Mouse (Mus musculus): ENCODE measurements around the gene Gm19668.
"Not testable (repeated sequence)": the region's sequence is repeated elsewhere in the genome, so short reads cannot be mapped to it uniquely, and the experiment has no call there.

The Gm19668 gene

DNA sequence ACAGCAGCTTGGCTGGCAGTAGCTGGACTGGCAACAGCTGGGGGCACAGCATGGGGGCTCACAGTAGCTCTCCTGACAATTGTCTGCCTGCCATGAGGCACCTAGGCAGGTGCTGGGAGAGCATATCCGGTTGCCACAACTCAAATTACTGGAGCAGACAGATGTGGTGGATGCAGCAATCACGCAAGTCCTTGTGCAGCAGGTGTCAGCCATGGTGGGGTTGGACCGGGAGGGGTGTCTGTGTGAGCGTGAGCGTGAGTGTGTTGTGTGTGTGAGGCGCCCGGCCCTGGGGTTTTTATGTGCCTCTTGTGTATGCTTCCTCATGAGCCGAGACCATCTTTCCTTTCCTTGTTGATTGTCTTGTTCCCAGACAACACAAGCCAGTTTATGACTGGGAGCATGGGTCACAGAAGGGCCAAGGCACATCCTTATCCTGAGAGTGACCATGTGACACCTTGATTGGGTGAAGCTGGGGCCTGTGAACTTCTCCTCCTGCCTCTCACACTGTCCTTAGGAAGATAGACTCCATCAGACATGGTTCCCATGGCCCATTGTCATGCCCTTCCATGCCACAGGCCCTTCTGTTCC lies at the start of gene Gm19668:
TSS of gene Gm19668 (minus strand) at position 213 of the 588 bp plus-strand sequence.
- DNase-seq: no peak

DNA sequence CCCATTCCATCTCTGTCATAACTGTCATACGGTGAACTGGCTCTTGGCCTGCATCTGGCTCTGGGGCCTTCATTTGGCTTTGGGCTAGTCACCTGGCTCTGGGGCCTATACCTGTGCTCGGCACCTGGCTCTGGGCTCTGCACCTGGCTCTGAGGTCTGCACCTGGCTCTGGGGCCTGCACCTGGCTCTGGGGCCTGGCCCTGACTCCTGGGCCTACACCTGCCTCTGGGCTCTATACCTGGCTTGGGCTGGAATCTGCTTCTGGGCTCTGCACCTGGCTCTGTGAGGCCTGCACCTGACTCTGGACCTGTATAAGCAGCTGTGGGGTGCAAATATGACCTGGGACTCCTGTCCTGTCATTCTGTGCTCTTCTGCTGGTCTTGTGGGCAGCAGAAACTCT lies 48.6 kb upstream of the Gm19668 start:
- DNase-seq: no peak

DNA sequence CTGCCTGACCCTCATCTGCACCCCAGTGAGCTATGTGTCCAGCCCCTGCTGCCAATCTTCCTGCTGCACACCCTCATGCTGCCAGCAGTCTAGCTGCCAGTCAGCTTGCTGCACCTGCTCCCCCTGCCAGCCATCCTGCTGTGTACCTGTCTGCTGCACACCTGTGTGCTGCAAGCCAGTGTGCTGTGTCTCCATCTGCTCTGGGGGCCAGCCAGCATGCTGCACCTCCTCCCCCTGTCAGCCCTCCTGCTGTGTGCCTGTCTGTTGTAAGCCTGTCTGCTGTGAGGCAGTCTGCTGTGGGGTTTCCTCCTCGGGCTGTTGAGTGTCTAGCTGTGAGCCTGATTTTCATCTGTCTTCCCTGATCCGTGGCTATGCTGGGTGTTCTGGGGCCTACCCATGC lies 48.0 kb upstream of the Gm19668 start:
- no peak for DNase-seq

DNA sequence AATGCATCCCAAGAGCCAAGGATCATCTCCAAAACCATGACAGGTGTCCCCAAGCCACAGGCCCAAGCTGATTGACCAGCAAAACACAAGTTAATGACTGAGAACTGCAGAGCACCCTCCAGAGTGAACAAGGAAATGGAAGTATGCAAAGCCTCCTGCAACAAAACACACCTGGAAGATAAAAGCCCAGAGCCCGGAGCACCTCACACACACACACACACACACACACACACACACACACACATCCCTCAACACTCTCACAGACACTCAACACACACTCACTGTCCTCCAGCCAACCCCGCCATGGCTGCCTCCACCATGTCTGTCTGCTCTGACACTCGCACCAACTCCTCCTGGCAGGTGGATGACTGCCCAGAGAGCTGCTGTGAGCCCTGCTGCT lies 47.6 kb upstream of the Gm19668 start, which contains the start of gene Gm36176:
TSS of gene Gm36176 (plus strand) at position 301 of the 400 bp plus-strand sequence.
- DNase-seq: no peak

DNA sequence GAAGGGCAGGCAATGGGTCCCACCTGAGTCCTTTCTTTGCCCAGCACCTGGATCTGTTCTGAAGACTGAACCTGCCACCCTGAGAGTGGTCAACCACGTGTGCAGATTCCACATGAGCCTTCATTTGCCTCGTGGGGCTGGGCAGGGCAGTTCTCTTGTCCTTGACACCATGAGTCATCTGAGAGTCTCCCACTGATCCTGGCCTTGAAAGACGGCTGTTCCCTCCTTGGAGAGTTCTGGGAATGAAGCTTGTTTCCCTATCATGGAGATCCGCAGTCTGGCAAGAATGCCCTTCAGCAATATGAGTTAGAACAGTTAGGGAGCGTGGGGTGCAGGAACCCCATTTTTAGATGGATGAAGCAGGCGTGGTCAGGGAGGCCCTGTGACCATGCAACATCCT lies 40.1 kb upstream of the Gm19668 start:
- no peak for DNase-seq

DNA sequence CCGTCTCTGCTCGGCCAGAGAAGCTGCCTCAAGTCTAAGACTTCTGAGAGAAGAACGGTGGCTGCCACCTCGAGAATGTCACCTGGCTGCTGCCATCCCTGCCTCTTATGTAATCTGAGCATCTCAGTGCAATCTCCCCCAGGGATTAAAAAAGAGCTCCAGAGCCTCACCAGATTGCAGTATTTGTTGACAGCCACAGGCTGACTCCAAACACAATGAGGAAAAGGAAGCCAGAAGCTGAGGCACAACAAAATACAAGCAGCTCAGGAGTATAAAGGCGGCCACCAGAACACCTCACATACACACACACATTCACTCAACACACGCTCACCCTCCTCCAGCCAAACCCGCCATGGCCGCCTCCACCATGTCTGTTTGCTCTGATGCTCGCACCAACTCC lies 36.7 kb upstream of the Gm19668 start, which contains the start of gene Krtap10-10:
TSS of gene Krtap10-10 (plus strand) at position 301 of the 400 bp plus-strand sequence.
- DNase-seq: no peak

DNA sequence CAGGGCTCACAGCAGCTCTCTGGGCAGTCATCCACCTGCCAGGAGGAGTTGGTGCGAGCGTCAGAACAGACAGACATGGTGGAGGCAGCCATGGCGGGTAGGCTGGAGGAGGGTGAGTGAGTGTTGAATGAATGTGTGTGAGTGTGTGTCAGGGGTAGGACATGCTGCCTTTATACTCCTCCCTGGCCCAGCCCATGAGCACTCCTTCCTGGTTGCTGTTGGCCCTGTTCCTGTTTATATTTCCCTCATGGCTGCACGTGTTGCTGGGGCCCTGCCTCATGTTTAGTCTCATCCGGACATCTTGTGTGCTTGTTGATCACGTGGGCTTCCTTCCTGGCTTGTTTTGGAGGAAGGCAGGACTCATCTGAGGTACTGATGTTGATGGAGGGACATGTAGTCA lies 28.0 kb upstream of the Gm19668 start, which contains the start of gene Krtap10-4:
TSS of gene Krtap10-4 (minus strand) at position 145 of the 400 bp plus-strand sequence.
- DNase-seq: no peak

DNA sequence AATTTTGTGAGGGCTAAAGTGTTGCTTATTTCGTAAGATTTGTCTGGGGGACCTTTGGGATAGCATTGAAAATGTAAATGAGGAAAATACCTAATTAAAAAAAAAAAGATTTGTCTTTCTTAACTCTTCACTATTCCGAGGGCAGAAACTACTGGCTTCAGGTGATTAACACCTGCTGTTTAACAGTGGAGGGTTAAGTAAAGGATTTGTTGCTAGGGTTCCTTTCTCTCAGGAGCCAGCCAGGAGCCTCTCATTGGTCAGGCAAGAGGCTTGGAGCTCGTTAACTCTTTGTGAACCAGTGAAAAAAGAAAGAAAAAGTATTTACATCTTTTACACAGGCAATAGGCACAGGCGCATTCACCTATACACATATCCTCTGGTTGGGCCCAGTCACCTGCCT lies 20.3 kb upstream of the Gm19668 start:
- no peak for DNase-seq

DNA sequence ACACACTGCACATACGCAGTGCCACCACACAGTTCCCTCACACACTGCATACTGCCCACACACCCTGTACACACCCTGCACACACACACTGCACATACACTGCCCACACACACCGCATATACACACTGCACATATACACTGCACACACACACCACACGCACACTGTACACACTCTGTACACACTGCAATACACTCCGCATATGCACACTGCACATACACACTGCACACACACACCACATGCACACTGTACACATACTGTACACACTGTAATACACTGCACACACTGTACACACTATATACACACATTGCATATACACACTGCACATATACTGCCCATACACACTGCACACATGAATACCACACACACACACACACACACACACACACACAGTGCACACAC lies 19.6 kb upstream of the Gm19668 start:
- DNase-seq: no peak

DNA sequence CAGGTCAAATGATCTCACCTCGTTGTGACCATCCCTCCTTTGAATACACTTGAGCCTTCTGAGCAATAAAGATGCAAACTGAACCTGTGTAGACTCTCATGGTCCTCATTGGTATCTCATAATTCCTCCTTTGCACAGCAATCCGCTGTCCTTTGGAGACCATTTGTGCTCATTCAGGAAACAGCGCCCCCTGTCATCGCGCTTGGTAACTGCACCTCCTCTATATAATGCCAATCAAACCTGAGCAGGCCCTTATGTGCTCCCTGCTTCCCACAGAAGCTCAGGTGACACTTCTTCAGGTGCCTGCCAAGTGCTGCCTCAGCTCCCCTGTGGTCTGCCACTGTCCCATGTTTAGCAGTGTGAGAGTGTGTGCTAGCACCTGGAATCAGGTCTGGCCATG lies 16.6 kb upstream of the Gm19668 start:
- peak; percentile 24 for DNase-seq

DNA sequence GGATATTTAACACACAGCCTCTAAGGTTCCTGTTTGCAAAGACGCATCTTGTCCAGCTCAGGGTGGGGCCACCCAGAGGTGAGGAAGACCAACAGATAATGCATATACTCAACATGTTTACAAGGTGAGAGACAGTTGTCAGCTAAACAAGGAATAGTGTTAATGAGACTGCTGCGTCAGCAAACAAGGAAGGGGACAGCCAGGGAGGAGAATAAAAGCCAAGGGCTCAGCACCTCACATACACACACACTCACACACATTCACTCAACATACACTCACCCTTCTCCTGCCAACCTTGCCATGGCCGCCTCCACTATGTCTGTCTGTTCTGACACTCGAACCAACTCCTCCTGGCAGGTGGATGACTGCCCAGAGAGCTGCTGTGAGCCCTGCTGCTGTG lies 15.4 kb upstream of the Gm19668 start, which contains the start of gene Gm2696:
TSS of gene Gm2696 (plus strand) at position 301 of the 400 bp plus-strand sequence.
- no peak for DNase-seq

DNA sequence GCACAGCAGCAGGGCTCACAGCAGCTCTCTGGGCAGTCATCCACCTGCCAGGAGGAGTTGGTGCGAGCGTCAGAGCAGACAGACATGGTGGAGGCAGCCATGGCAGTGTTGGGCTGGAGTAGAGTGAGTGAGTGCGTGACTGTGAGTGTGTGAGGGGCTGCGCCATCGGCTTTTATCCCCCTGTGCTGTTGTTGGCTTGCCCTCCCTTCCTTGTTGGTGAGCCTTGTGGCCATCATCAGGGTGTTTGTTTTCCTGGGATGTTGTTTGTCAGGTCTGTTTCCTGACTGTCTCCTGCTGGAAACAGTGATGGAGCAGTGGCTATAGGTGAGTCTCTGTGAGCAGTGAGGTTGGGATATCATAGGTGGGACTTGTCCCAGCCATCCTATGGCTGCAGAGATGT lies 12.8 kb upstream of the Gm19668 start, which contains the start of gene Gm9507:
TSS of gene Gm9507 (minus strand) at position 101 of the 400 bp plus-strand sequence.
- DNase-seq: no peak

DNA sequence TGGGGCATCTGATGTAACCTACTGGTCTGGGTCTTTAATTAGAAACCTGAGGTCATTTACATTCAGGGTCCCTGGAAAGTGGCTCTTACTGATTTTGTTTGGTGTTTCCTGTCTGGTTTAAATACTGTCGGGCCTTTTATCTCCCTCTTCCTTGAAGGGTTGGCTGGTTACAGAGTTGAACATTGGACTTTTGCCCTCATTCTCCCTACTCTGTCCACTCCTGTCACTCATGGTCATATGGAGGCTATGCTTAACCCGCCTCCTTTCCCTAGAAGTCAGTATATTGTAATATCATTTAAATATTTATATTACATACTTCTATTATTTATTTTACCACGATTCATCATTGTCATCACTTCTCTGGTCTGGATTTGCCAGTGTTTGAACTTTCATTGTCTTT lies 5.2 kb upstream of the Gm19668 start:
- no peak for DNase-seq

DNA sequence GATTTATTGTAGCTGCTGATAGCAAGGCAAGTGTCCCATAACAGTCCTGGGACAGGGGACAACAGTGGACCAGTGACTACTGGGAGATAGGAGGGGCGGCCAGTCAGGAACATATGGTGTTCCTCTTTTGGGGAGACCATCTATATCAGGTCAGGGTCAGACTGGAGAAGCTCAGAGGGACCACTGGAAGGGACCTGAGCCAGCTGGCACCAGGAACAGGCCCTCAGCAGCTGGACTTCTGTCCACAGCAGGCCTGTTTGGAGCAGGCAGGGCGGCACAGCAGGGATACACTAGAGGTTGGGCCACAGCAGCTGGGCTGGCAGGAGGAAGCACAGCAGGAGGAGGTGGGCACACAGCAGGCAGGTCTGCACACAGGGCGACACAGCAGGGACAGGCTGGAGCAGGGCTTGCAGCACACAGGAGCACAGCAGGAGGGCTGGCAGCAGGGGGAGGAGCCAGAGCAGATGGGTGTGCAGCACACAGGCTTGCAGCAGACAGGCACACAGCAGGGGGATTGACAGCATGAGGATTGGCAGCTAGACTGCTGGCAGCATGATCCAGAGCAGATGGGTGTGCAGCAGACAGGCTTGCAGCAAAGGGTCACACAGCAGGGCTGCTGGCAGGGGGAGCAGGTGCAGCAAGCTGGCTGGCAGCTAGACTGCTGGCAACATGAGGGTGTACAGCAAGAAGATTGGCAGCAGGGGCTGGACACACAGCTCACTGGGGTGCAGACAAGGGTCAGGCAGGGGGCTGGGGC lies 591 bp downstream of the Gm19668 start:
- DNase-seq: peak; percentile 27

DNA sequence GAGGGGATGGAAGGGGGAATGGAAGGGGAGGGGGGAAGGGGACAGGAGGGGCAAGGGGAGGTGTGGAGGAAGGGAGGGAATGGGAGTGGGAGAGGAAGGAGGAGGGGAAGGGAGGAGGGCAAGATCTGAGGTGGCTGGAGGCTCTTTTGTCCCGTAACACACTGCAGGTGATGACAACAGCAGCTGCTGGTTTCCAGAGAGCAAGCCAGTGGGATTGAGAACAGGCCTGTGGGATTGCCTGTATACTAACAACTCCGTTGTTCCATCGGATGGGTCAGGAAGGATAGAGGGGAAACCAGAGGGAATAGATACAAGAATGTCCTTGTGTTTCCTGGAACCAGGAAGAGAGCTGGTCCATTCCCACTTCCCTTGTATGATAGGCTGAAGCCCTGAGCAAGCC lies 1.3 kb downstream of the Gm19668 start:
- DNase-seq: no peak

DNA sequence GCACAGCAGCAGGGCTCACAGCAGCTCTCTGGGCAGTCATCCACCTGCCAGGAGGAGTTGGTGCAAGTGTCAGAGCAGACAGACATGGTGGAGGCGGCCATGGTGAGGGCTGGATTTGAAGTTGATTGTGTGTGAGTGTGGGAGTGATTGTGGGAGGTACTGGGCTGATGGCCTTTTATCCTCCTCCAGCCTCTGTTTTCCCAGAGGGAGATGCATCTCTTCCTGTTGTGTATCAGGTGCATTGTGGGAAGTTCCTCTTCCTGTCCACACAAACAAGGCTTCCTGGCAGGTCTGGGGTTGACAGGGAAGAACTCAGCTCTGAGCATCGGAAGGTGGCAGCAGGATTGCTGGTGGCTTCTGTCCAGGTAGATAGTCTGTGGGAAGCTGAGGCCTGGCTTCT lies 4.0 kb downstream of the Gm19668 start, which contains the start of gene Gm9639:
TSS of gene Gm9639 (minus strand) at position 101 of the 400 bp plus-strand sequence.
- DNase-seq: no peak

DNA sequence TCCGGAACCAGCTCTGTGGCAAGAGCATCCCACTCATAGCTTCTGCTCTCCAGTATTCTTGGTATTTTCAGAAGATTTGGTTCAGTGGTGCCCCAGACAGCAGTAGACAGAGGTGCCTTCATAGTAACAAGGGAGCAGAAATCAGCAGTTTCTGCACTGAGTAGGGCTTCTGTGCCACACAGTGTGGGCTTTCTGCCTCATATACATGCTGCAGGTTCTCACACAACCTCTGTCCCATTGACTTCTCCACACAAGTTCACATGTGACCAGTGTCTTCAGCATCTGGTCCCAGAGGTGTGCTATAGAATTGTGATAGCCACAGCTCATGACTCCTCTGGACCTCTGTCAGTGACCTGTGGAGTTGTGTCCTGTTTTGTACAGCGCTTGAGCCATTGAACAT lies 10.3 kb downstream of the Gm19668 start:
- no peak for DNase-seq

DNA sequence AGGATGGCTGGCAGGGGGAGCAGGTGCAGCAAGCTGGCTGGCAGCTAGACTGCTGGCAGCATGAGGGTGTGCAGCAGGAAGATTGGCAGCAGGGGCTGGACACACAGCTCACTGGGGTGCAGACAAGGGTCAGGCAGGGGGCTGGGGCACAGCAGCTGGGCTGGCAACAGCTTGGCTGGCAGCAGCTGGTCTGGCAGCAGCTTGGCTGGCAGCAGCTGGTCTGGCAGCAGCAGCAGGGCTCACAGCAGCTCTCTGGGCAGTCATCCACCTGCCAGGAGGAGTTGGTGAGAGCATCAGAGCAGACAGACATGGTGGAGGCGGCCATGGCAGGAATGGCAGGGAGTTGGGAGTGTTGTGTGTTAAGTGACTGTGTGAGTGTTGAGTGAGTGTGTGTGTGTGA lies 11.1 kb downstream of the Gm19668 start, which contains the start of gene Gm7137:
TSS of gene Gm7137 (minus strand) at position 325 of the 400 bp plus-strand sequence.
- DNase-seq: not testable (repeated sequence)

DNA sequence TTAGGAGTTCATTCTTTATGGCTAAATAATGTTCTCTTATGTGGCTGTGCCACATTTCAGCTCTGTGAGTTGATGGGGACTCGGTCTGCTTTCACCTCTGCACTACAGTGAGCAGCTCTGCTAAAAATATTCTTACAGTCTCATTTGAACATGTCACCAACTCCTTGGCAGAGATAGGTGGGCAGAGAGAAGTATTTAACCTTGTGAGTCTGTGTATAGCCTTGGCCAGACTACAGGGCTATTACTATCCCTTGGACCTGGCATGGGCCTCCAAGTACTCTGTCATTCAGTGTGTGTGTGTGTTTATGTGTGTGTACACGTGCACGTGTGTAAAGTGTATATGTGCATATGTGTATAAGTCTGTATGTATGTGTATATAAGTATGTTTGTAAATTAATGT lies 15.5 kb downstream of the Gm19668 start:
- not testable (repeated sequence) for DNase-seq

DNA sequence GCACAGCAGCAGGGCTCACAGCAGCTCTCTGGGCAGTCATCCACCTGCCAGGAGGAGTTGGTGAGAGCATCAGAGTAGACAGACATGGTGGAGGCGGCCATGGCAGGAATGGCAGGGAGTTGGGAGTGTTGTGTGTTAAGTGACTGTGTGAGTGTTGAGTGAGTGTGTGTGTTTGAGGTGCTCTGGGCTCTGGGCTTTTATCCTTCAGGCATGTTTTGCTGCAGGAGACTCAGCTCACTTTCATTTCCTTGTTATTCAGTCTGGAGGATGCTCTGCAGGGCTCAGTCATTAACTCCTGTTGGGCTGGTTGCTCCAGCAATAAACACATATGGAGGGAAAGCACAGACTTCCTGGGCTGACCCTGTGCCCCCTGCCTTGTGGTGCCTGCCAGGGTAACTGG lies 16.5 kb downstream of the Gm19668 start, which contains the start of gene Gm3250:
TSS of gene Gm3250 (minus strand) at position 101 of the 400 bp plus-strand sequence.
- DNase-seq: not testable (repeated sequence)

DNA sequence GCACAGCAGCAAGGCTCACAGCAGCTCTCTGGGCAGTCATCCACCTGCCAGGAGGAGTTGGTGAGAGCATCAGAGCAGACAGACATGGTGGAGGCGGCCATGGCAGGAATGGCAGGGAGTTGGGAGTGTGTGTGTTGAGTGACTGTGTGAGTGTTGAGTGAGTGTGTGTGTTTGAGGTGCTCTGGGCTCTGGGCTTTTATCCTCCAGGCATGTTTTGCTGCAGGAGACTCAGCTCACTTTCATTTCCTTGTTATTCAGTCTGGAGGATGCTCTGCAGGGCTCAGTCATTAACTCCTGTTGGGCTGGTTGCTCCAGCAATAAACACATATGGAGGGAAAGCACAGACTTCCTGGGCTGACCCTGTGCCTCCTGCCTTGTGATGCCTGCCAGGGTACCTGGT lies 22.1 kb downstream of the Gm19668 start, which contains the start of gene Gm7138:
TSS of gene Gm7138 (minus strand) at position 101 of the 400 bp plus-strand sequence.
- not testable (repeated sequence) for DNase-seq

DNA sequence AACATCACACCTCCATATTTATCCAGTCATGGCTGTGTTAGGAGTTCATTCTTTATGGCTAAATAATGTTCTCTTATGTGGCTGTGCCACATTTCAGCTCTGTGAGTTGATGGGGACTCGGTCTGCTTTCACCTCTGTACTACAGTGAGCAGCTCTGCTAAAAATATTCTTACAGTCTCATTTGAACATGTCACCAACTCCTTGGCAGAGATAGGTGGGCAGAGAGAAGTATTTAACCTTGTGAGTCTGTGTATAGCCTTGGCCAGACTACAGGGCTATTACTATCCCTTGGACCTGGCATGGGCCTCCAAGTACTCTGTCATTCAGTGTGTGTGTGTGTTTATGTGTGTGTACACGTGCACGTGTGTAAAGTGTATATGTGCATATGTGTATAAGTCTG lies 26.8 kb downstream of the Gm19668 start:
- DNase-seq: not testable (repeated sequence)

DNA sequence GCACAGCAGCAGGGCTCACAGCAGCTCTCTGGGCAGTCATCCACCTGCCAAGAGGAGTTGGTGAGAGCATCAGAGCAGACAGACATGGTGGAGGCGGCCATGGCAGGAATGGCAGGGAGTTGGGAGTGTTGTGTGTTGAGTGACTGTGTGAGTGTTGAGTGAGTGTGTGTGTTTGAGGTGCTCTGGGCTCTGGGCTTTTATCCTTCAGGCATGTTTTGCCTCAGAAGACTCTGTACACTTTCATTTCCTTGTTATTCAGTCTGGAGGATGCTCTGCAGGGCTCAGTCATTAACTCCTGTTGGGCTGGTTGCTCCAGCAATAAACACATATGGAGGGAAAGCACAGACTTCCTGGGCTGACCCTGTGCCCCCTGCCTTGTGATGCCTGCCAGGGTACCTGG lies 27.7 kb downstream of the Gm19668 start, which contains the start of gene Gm3238:
TSS of gene Gm3238 (minus strand) at position 101 of the 400 bp plus-strand sequence.
- DNase-seq: not testable (repeated sequence)

DNA sequence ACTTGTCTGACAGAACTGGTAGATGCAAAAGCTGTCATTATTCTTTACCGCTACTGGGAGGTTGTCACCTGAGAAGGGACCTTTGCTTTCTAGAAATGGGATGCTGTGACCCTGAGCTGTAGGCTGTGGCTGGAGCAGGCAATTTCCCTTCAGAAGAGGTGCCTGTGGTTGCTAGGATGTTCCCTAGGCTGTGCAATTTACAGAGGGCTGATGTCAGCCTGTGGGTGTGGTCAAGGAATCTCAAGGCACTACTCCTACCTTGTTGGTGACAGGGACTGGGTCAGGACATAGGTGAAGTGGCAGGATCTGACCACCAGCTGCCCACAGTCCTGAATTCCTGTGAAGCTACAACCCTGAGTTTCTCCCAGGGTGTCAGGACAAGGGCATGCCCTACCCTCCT lies 29.2 kb downstream of the Gm19668 start:
- no peak for DNase-seq
